Mouse (Mus musculus) neural tube, embryonic 13.5 days (tissue): Measurements from ENCODE around the gene Armt1. TPM values are rescaled to one million over a fixed set of nuclear protein-coding genes. Genes with fewer than 3 reads are reported as not detected.

ENCODE experiments used
- ATAC-seq: fragments of 200-750 bp; cut with Nextera tagmentation; 2 replicates; pipeline ENCODE4 v1.8.0; 2017; ENCODE audit warnings: low read depth, mild to moderate bottlenecking, moderate TSS enrichment, moderate library complexity
- H3K27ac ChIP-seq: fragments of 300-500 bp; sonication (generic); replicated peaks from 2 replicates; pipeline ENCODE4 v1.5.1; 2015; ENCODE audit warnings: moderate library complexity, mild to moderate bottlenecking, inconsistent platforms
- H3K27me3 ChIP-seq: fragments of 300-500 bp; sonication (generic); 2 replicates; pipeline ENCODE4 v1.6.1; 2015; ENCODE audit warnings: mild to moderate bottlenecking, inconsistent platforms
- H3K36me3 ChIP-seq: fragments of 300-500 bp; sonication (generic); 2 replicates; pipeline ENCODE4 v1.6.1; 2015; ENCODE audit warnings: mild to moderate bottlenecking, inconsistent platforms
- H3K4me1 ChIP-seq: fragments of 300-500 bp; sonication (generic); replicated peaks from 2 replicates; pipeline ENCODE4 v1.6.1; 2015; ENCODE audit warnings: inconsistent platforms
- H3K4me2 ChIP-seq: fragments of 300-500 bp; sonication (generic); 2 replicates; pipeline ENCODE4 v1.6.1; 2015; ENCODE audit warnings: inconsistent platforms, mild to moderate bottlenecking, moderate library complexity
- H3K4me3 ChIP-seq: fragments of 300-500 bp; sonication (generic); 2 replicates; pipeline ENCODE4 v1.5.1; 2015; ENCODE audit warnings: mild to moderate bottlenecking, inconsistent platforms
- H3K9ac ChIP-seq: fragments of 300-500 bp; sonication (generic); 2 replicates; pipeline ENCODE4 v1.6.1; 2015; ENCODE audit warnings: moderate library complexity, mild to moderate bottlenecking, inconsistent platforms
- H3K9me3 ChIP-seq: fragments of 300-500 bp; sonication (generic); 2 replicates; pipeline ENCODE4 v1.6.1; 2016; ENCODE audit warnings: inconsistent platforms
- WGBS: fragments of 180-500 bp; shearing (Covaris S2); methylation state at CpG from one replicate; pipeline ENCODE4 v1.1.7; 2015; 5-methylcytosine and 5-hydroxymethylcytosine counted together
- polyA plus RNA-seq: library from polyadenylated mRNA; unstranded; fragments of >200 nt; fragmentation: Nextera tagmentation; extraction: Ambion mirVana; gene quantifications from 2 replicates; pipeline ENCODE4 v1.2.1, GENCODE M21; 2015

Gene Armt1
- polyA plus RNA-seq: 15.0 and 15.7 TPM in 2 replicates

DNA sequence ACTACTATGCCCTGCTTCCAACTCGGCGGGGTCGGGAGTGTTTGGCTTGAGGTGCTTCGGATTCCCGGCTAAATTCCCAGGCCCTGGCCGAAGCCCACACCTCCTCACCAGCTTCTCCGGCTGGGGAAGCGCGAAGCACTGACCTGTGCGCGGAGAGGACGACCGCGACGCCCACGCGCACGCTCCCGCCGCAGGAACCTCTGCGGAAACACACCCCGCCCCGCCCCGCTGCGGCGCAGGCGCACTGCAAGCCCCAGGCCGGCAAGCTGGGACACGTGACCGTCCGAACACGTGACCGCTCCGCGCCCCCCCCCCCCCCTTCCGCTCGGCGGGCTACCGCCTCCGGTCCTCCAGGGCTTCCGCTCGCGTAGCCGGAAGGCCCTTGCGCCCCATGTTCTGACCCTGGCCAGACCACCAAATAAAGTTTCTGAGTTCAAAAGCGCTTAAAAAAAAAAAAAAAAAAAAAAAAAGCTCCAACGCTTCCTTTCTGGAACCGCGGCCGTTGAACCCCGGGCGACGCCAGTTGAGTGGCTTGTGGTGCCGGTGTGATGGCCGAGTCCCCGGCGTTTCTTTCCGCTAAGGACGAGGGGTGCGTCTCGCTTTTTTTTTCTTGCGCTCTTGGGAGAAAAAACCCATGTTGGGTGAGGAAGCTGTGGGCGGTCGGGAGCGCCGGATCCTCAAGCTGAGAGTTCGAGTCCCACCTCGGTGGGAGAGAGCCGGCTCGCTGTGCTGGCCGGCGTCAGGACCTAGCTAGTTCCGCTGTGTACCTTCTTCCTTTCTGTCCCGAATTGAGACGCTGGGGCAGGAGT is at the start of gene Armt1, which contains the start of gene Rmnd1:
Gene Armt1 (plus strand): TSS at position 345 of the 809 bp plus-strand sequence.
Gene Rmnd1 (minus strand): TSS at position 266 of the 809 bp plus-strand sequence.
- peak; percentile 96 for ATAC-seq
- H3K4me2 ChIP-seq: peak within 1 kb of the TSS; percentile 81
- H3K36me3 ChIP-seq: peaks cover 14% of the 10 kb centered on the region; the same call in 1 of the 2 replicates
- H3K9ac ChIP-seq: peak within 1 kb of the TSS; percentile 83
- H3K27ac ChIP-seq: peak within 1 kb of the TSS; percentile 87
- no peaks in the 10 kb centered on the region for H3K27me3 ChIP-seq
- WGBS: under 1% methylated on average over 68 of the region's 75 CpGs
- H3K4me1 ChIP-seq: peaks cover 26% of the 10 kb centered on the region
- H3K4me3 ChIP-seq: peak within 1 kb of the TSS; percentile 65
- H3K9me3 ChIP-seq: no peaks in the 10 kb centered on the region

DNA sequence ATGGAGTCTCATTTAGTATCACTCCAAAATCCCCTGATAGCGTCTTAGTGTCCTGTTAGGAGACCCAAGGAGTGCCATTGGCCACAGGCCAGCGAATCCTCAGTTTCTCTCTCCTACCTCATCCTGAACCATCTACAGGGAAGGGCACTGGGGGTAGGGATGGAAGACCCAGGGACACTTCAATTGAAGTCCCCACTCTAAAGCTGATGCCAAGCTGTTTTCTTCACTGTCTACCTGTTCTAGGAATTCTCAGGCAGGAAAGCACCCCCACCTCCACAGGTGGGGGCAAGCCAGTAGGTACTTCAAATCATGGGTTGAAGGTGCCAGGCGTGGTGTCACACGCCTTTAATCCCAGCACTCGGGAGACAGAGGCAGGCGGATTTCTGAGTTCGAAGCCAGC is 48.0 kb upstream of the Armt1 start:
- no peaks in the 10 kb centered on the region for H3K36me3 ChIP-seq
- ATAC-seq: no peak
- H3K4me1 ChIP-seq: peaks cover 20% of the 10 kb centered on the region
- no peak overlapping the region for H3K4me3 ChIP-seq
- H3K9me3 ChIP-seq: no peaks in the 10 kb centered on the region
- H3K4me2 ChIP-seq: no peak overlapping the region
- H3K27me3 ChIP-seq: no peaks in the 10 kb centered on the region
- H3K27ac ChIP-seq: no peak overlapping the region
- 92% methylated on average over 7 of the region's 7 CpGs for WGBS
- H3K9ac ChIP-seq: no peak overlapping the region

DNA sequence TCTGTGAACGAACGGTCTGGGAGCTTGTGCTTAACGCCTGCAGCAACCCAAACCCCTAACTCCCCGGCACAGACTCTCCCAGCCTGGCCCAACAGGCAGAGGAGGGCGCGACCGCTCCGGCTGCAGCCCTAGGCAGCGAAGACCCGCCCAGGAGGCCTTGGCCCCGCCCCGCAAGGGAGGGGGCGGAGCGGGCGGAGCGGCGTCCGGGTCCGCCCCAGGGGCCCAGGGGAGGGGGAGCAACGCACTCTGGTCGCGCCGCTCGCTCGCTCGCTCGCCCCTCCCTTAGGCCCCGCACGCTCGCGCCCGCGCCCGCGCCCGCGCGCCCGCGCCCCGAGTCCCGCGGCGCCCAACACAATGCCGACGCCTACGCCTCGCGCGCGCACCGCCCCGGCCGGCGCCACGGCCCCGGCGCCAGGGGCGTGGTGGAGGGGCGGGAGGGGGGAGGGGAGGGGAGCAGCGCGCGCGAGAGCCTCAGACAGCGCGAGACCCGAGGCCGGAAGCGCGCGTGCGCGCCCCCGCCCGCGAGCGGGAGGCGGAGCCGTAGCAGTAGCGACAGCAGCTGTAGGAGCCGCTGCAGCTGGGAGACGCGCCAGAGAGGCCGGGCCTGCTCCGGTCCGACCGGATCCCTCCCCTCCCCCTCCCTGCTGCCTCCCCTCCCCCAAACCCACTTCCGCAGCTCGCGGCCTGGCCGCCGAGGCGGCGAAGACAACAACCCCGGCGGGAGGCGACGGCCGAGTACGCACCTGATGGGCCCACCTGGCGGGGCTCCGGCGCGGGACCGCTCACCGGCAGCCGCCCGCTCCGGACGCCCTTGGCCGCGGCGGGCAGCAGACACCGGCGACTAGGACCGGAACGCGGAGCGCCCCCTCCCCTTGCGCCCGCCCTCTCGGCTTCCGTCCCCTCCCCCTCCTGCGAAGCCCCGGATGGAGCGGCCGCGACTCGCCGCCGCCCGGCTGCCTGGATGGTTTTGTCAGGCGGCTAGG is 45.4 kb upstream of the Armt1 start:
- Histone ChIP-seq H3K9ac (peak overlapping the region; percentile 98), H3K4me2 (peak overlapping the region; percentile 78)
- WGBS: 0% methylated on average over 40 of the region's 133 CpGs

GRCm38 (mm10) chr10:4387701-4388383 is 44.4 kb upstream of the Armt1 start, which contains the start of gene Zbtb2:
Zbtb2 (minus strand) TSS chr10:4388108.
- H3K27ac ChIP-seq: peak within 1 kb of the TSS; percentile 100

More for the DNA sequence above, 45.4 kb upstream of the Armt1 start:
- Histone ChIP-seq H3K4me1 (peaks cover 47% of the 10 kb centered on the region), H3K36me3 (no peaks in the 10 kb centered on the region), H3K4me3 (peak overlapping the region; percentile 94), H3K9me3 (no peaks in the 10 kb centered on the region), H3K27me3 (no peaks in the 10 kb centered on the region), H3K27ac (peak overlapping the region; percentile 100)
- peak; percentile 94 for ATAC-seq

GRCm38 (mm10) chr10:4388384-4388745 is 43.9 kb upstream of the Armt1 start:
- no peaks in the 10 kb centered on the region for H3K9me3 ChIP-seq
- peak overlapping the region; percentile 98 for H3K9ac ChIP-seq
- H3K27ac ChIP-seq: peak overlapping the region; percentile 100
- no peaks in the 10 kb centered on the region for H3K27me3 ChIP-seq
- under 1% methylated on average over 19 of the region's 19 CpGs for WGBS
- no peak for ATAC-seq
- H3K4me1 ChIP-seq: peaks cover 55% of the 10 kb centered on the region
- peaks cover 4% of the 10 kb centered on the region; the same call in 1 of the 2 replicates for H3K36me3 ChIP-seq
- peak overlapping the region; percentile 94 for H3K4me3 ChIP-seq
- H3K4me2 ChIP-seq: peak overlapping the region; percentile 78

More at GRCm38 (mm10) chr10:4387701-4388383, 44.4 kb upstream of the Armt1 start, which contains the start of gene Zbtb2:
- Histone ChIP-seq H3K27me3 (no peaks in the 10 kb centered on the region), H3K9me3 (no peaks in the 10 kb centered on the region), H3K9ac (peak within 1 kb of the TSS; percentile 98), H3K4me3 (peak within 1 kb of the TSS; percentile 94), H3K4me1 (peaks cover 53% of the 10 kb centered on the region), H3K36me3 (peaks cover under 1% of the 10 kb centered on the region; the same call in 1 of the 2 replicates), H3K4me2 (peak within 1 kb of the TSS; percentile 78)
- peak; percentile 2 for ATAC-seq
- WGBS: under 1% methylated on average over 41 of the region's 87 CpGs

DNA sequence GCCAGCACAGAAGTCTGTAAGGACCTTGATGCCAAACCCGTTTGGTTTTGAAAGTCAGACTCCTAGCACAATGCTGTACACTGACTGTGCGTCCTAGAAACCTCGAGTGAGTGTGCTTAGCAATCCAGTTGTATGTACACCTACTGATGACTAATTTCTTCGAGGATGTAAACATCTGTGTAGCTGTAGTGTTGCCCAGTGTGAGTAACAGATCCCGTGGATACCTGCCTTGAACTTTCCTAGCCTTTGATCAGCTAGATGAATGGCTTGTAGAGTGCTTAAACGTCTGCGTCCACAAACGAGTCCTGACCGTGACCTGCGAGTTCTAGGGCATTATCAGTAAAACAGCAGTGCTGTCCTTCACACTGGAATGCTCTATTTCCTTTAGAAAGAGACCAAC is 43.2 kb upstream of the Armt1 start:
- WGBS: 32% methylated on average over 10 of the region's 10 CpGs
- no peak for ATAC-seq
- Histone ChIP-seq H3K9ac (peak overlapping the region; percentile 98), H3K27ac (no peak overlapping the region), H3K4me1 (peaks cover 52% of the 10 kb centered on the region), H3K9me3 (no peaks in the 10 kb centered on the region), H3K4me3 (peak overlapping the region; percentile 94), H3K27me3 (no peaks in the 10 kb centered on the region), H3K4me2 (peak overlapping the region; percentile 78), H3K36me3 (peaks cover 7% of the 10 kb centered on the region; the same call in 1 of the 2 replicates)

- 59% methylated on average over 5 of the region's 5 CpGs for WGBS
- Histone ChIP-seq H3K27ac (no peak overlapping the region), H3K4me2 (peak overlapping the region; percentile 78), H3K9ac (peak overlapping the region; percentile 98), H3K27me3 (no peaks in the 10 kb centered on the region), H3K4me1 (peaks cover 51% of the 10 kb centered on the region), H3K9me3 (no peaks in the 10 kb centered on the region), H3K36me3 (peaks cover 7% of the 10 kb centered on the region; the same call in 1 of the 2 replicates), H3K4me3 (peak overlapping the region; percentile 94)
- no peak for ATAC-seq
Observed at GRCm38 (mm10) chr10:4389461-4390112, 42.7 kb upstream of the Armt1 start.

- WGBS: 79% methylated on average over 2 of the region's 2 CpGs
- peak overlapping the region; percentile 78 for H3K4me2 ChIP-seq
- ATAC-seq: no peak
- H3K4me1 ChIP-seq: peaks cover 50% of the 10 kb centered on the region
- H3K9me3 ChIP-seq: no peaks in the 10 kb centered on the region
- no peak overlapping the region for H3K27ac ChIP-seq
- H3K27me3 ChIP-seq: no peaks in the 10 kb centered on the region
- 0 out of 2 replicates have a peak overlapping the region, but pooled peaks have one; percentile 5 for H3K4me3 ChIP-seq
- H3K9ac ChIP-seq: peak overlapping the region; percentile 34; the same call in 1 of the 2 replicates
- peaks cover 12% of the 10 kb centered on the region; the same call in 1 of the 2 replicates for H3K36me3 ChIP-seq
Observed at GRCm38 (mm10) chr10:4390550-4390949, 41.7 kb upstream of the Armt1 start.

- H3K9me3 ChIP-seq: no peaks in the 10 kb centered on the region
- no peak for ATAC-seq
- H3K36me3 ChIP-seq: peaks cover 16% of the 10 kb centered on the region; the same call in 1 of the 2 replicates
- H3K27me3 ChIP-seq: no peaks in the 10 kb centered on the region
- WGBS: 76% methylated on average over 5 of the region's 5 CpGs
- peaks cover 45% of the 10 kb centered on the region for H3K4me1 ChIP-seq
- H3K4me3 ChIP-seq: no peak overlapping the region
- no peak overlapping the region for H3K27ac ChIP-seq
- H3K9ac ChIP-seq: no peak overlapping the region
- peak overlapping the region; percentile 78 for H3K4me2 ChIP-seq
Observed at GRCm38 (mm10) chr10:4391076-4391475, 41.2 kb upstream of the Armt1 start.

GRCm38 (mm10) chr10:4391851-4392250 is 40.4 kb upstream of the Armt1 start:
- Histone ChIP-seq H3K27ac (no peak overlapping the region), H3K4me3 (no peak overlapping the region), H3K9ac (no peak overlapping the region), H3K9me3 (no peaks in the 10 kb centered on the region), H3K36me3 (peaks cover 19% of the 10 kb centered on the region; the same call in 1 of the 2 replicates), H3K4me2 (no peak overlapping the region), H3K27me3 (no peaks in the 10 kb centered on the region), H3K4me1 (peaks cover 43% of the 10 kb centered on the region)
- no peak for ATAC-seq
- WGBS: 64% methylated on average over 6 of the region's 6 CpGs
